Mouse (Mus musculus): ENCODE results near the gene Guk1. TPM values are rescaled to one million over a fixed set of nuclear protein-coding genes. Genes with fewer than 3 reads are reported as not detected.

The Guk1 gene
- polyA plus RNA-seq, 1 experiment from 2014 or later, result 114 TPM

DNA sequence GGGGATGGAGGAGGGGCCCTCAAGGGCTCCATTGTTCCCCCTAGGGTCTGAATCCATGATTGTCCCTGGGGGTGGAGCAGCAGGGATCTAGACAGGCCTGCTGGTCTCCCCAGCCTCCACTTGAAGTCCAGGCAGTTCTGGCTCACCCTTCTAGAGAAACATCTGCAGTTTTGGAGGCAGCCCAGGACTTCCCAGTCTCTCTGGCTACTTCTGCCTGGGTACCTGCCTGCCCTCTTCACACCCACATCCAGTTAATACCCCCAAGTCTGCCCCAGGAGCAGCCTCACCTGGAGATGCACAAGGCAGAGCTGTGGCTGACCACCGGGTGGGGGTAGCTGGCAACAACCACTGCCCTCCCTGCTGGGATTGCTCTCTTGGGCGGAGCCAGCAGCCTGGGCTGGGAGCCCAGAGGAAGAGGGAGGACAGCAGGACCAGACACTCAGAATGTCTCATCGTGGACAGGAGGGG, 9.1 kb downstream of the Guk1 start, which contains the start of gene Gjc2:
Gjc2 (minus strand) TSS at position 350 of the 468 bp plus-strand sequence.
- Histone ChIP-seq H3K9me3 (no peaks in the 10 kb centered on the region), H3K27me3 (replicated peaks) (peaks cover 23% of the 10 kb centered on the region), H3K4me3 (no peak within 1 kb of the TSS), H3K9ac (0 out of 2 replicates have a peak within 1 kb of the TSS, but pooled peaks have one; percentile 33), H3K36me3 (peaks cover 33% of the 10 kb centered on the region), H3K4me1 (peaks cover 25% of the 10 kb centered on the region), H3K4me2 (0 out of 2 replicates have a peak within 1 kb of the TSS, but pooled peaks have one; percentile 4), H3K27ac (replicated peaks) (peak within 1 kb of the TSS; percentile 46)
- 39% methylated on average over 3 of the region's 3 CpGs for WGBS
- ATAC-seq (ENCODE audit: extremely low read depth, insufficient number of reproducible peaks, low FRiP score, low TSS enrichment), result no peak

DNA sequence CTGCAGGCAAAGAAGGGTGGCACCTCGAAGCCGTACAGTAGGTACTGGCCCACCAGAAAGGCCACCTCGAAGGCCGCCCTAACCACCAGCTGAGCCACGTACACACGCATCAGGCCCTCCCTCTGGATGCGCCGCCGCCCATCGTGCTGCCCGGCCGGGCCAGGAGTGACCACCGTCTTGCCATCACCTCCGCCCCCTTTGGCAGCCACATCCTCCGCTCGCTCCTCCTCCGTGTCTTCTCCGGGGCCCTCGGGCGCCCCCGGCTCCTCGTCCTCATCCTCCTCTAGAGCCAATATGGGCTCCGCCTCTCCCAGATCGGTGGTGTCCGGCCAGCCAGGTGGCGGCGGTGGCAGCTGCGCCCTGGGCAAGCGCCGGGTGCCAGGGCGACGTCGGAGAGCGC, 15.1 kb downstream of the Guk1 start:
- Histone ChIP-seq H3K4me3 (peak overlapping the region; percentile 45), H3K4me2 (peak overlapping the region; percentile 65), H3K9me3 (no peaks in the 10 kb centered on the region), H3K27ac (replicated peaks) (no peak overlapping the region), H3K36me3 (no peaks in the 10 kb centered on the region), H3K9ac (peak overlapping the region; percentile 63), H3K4me1 (peaks cover 25% of the 10 kb centered on the region), H3K27me3 (replicated peaks) (peaks cover 83% of the 10 kb centered on the region)
- 5% methylated on average over 34 of the region's 34 CpGs for WGBS
- ATAC-seq (ENCODE audit: extremely low read depth, insufficient number of reproducible peaks, low FRiP score, low TSS enrichment), result no peak

DNA sequence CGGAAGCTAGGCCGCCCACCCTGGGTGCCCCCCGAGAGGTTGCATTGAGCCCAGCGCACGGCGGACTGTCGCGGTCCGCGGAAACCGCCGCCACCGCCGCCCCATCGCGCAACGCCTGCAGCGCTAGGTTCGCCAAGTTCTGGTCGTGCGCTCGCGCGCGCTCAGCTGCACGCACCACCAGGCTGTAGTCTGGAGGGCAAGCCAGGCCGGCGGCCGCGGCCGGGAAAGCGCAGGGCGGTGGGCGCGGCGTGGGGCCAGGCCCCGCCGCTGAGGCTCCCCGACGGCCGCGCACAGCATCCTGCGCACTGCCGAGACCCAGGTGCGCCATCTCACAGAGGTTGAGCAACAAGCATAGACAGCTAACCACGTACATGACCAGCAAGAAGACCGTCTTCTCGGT, 15.5 kb downstream of the Guk1 start:
- Histone ChIP-seq H3K4me1 (peaks cover 25% of the 10 kb centered on the region), H3K9me3 (no peaks in the 10 kb centered on the region), H3K4me3 (peak overlapping the region; percentile 45), H3K36me3 (no peaks in the 10 kb centered on the region), H3K27ac (replicated peaks) (no peak overlapping the region), H3K9ac (peak overlapping the region; percentile 63), H3K4me2 (peak overlapping the region; percentile 65), H3K27me3 (replicated peaks) (peaks cover 87% of the 10 kb centered on the region)
- ATAC-seq (ENCODE audit: extremely low read depth, insufficient number of reproducible peaks, low FRiP score, low TSS enrichment), result no peak
- WGBS, result 2% methylated on average over 48 of the region's 48 CpGs

DNA sequence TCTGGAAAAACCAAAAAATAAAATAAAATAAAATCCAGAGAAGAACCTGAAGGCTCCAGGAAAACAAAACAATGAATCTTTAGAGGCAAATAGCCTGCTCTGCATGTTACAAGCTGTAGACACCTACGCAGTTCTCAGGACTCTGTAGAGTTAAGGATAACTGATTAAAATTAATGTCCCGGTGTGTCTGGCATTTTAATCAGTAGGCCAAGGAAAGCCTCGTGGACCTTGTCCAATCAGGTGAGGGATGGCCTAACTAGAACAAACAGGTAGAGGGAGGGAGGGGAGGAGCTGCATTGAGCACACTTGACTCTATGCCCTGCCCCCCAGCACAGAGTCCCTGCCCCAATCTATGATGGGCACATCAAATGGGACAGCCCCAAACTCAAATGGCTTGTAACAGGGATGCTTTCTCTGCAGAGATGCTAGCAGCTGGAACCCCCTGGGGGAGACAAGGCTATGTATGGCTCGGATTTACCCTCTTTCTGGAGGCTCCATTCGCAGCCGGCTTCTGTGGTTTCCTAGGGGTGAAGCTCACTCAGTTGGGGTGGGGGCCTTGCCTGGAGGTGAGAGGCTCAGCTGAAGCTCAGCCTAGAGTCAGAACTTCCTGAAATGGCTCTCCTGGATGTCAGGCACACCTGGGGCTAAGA, 17.7 kb downstream of the Guk1 start:
- no peaks in the 10 kb centered on the region for H3K9me3 ChIP-seq
- ATAC-seq (ENCODE audit: extremely low read depth, insufficient number of reproducible peaks, low FRiP score, low TSS enrichment), result no peak
- peaks cover 18% of the 10 kb centered on the region for H3K4me1 ChIP-seq
- no peak overlapping the region for H3K4me2 ChIP-seq
- 59% methylated on average over 6 of the region's 6 CpGs for WGBS
- H3K36me3 ChIP-seq, result no peaks in the 10 kb centered on the region
- peaks cover 79% of the 10 kb centered on the region for H3K27me3 ChIP-seq (replicated peaks)
- H3K9ac ChIP-seq, result no peak overlapping the region
- H3K27ac ChIP-seq (replicated peaks), result no peak overlapping the region
- H3K4me3 ChIP-seq, result no peak overlapping the region

DNA sequence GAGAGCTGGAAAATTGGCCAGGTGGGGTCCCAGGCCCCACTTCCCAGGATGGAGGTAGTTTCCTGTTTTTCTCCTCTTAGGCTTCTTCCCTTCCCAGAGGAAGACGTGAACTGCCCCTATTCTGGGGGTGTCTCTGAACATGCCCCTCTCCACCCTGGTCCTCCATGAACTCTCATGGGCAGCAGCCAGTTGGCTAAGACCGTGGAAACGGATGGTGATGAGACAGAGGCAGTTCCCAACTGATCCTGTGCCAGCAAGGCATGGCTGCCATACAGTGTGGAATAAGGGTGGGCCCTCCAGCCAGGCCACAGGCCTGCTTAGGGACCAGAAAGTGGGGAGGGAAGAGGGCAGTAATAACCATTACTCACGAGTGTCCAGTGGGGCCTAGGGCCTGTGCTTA, 21.5 kb downstream of the Guk1 start:
- Histone ChIP-seq H3K27ac (replicated peaks) (no peak overlapping the region), H3K4me1 (peaks cover 16% of the 10 kb centered on the region), H3K9ac (no peak overlapping the region), H3K4me3 (no peak overlapping the region), H3K4me2 (no peak overlapping the region), H3K36me3 (no peaks in the 10 kb centered on the region), H3K9me3 (no peaks in the 10 kb centered on the region), H3K27me3 (replicated peaks) (peaks cover 42% of the 10 kb centered on the region)
- ATAC-seq (ENCODE audit: extremely low read depth, insufficient number of reproducible peaks, low FRiP score, low TSS enrichment), result no peak
- WGBS, result 75% methylated on average over 4 of the region's 4 CpGs

DNA sequence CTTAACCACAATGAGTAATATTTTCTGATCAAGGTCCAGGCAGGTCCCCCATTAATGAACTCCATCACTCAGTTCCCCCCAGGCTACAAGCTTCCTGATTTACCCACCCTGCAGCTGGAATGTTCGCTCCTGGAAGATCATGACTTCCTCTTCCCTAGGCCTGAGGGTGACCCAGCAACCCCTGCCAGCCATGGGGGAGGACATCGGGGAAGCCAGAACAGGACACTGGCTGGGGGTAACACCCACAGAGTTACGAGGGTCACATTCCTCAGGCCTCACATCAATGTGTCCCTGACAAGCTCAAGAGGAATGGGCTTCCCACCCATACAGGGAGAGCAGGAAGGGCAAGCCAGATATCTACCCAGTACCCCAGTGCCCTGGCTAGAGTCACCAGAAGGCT, 22.2 kb downstream of the Guk1 start:
- ATAC-seq (ENCODE audit: extremely low read depth, insufficient number of reproducible peaks, low FRiP score, low TSS enrichment), result no peak
- no peak overlapping the region for H3K4me3 ChIP-seq
- no peak overlapping the region for H3K9ac ChIP-seq
- peaks cover 34% of the 10 kb centered on the region for H3K27me3 ChIP-seq (replicated peaks)
- H3K27ac ChIP-seq (replicated peaks), result no peak overlapping the region
- H3K4me2 ChIP-seq, result no peak overlapping the region
- peaks cover 22% of the 10 kb centered on the region for H3K4me1 ChIP-seq
- no peaks in the 10 kb centered on the region for H3K9me3 ChIP-seq
- no peaks in the 10 kb centered on the region for H3K36me3 ChIP-seq
- WGBS, result 41% methylated on average over 3 of the region's 3 CpGs

DNA sequence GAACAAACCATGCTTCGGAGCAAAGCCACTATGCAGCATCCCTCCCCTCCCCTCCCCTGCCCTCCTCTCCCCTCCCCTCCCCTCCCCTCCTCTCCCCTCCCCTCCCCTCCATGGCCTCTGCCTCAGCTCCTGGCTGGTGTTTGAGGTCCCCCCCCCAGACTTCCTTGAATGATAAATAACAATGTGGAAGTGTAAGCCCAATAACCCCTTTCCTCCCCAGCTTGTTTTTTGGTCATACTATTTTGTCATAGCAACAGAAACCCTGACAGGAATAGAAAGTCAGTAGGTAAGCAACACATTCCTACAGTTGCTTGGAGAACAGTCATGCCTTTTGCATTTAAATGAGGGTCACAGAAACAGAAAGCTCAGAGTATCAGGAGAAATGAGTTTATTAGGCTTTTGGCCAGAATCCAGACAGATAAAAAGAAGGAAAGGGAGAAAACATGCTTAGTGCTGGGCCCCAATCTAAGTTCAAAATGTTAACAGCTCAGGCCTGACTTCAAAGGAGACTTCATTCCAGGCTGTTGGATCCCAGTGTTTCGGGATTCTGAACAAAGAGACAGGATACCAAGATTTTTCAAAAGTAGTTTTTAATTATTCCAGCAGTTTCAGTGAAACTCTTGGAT, 26.3 kb downstream of the Guk1 start:
- Histone ChIP-seq H3K4me1 (peaks cover 54% of the 10 kb centered on the region), H3K9me3 (no peaks in the 10 kb centered on the region), H3K9ac (no peak overlapping the region), H3K4me3 (no peak overlapping the region), H3K27me3 (replicated peaks) (no peaks in the 10 kb centered on the region), H3K27ac (replicated peaks) (peak overlapping the region; percentile 100), H3K4me2 (no peak overlapping the region), H3K36me3 (no peaks in the 10 kb centered on the region)
- ATAC-seq (ENCODE audit: extremely low read depth, insufficient number of reproducible peaks, low FRiP score, low TSS enrichment), result no peak
- WGBS, result 46% methylated on average over 2 of the region's 2 CpGs

DNA sequence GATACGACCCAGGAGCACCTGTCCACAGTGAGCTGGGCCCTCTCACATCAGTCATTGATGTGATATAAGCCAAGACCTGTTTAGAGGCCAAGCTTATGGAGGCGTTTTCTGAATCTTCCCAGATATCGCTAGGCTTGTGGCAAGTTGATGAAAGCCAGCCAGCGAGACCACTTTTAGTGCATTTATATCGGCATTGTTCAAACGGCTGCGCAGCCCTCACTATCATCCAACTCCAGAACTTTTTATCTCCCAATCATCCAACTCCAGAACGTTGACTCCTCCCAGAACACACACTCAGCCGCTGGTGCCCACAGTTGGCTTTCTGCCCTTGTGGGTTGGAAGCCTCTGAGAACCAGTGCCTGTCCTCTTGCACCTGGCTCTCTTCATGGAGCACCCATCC, 27.6 kb downstream of the Guk1 start:
- peak overlapping the region; percentile 74 for H3K4me2 ChIP-seq
- ATAC-seq (ENCODE audit: extremely low read depth, insufficient number of reproducible peaks, low FRiP score, low TSS enrichment), result no peak
- no peaks in the 10 kb centered on the region for H3K9me3 ChIP-seq
- peak overlapping the region; percentile 93 for H3K9ac ChIP-seq
- no peaks in the 10 kb centered on the region for H3K27me3 ChIP-seq (replicated peaks)
- peaks cover 8% of the 10 kb centered on the region; the same call in 1 of the 2 replicates for H3K36me3 ChIP-seq
- peaks cover 48% of the 10 kb centered on the region for H3K4me1 ChIP-seq
- WGBS, result 45% methylated on average over 9 of the region's 9 CpGs
- H3K27ac ChIP-seq (replicated peaks), result peak overlapping the region; percentile 100
- H3K4me3 ChIP-seq, result peak overlapping the region; percentile 78

DNA sequence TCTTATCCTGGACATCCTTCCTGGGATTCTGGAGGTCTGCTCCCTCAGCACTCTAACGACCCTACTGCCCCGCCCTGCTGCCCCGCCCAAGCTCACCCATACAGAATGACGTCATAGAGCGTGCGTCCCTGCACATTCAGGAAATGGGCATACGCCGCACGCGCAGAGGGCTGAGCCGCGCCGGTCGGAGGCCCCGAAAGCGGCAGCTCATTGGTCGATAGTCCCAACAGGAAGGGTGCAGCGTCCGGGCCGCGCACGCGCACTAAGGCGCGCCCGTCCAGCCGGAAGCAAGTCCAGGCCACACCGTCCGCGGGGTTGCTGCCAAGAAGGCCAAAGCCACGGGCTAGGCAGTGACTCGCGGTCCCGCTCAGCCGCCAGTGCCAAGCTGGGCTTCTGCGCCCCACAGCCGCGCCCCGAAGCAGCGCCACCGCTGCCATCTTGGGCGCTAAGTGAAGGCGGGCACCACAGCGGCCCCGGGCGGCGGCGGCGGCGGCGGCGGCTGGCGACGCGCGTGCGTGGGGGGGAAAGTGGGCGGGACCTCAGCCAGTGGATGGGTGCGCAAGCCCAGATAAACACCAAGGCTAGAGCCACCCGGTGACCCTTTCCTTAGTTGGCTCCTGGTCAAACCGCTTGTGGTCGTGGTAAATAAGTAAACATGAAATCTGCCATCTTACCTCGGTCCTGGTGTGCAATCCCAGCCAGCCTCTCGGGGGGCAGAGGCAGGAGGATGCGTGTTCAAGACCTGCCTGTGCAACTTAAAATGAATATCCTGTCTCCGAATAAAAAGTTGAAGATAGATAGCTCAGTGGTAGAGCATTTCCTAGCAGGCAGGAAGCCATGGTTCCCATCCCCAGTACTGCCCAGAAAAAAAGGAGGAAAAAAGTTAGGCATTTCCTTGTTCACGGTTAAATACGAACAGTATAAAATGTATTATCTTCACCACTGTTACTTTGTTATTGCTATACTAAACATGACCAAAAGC, 28.5 kb downstream of the Guk1 start, which contains the start of gene Iba57:
Iba57 (minus strand) TSS at position 485 of the 982 bp plus-strand sequence.
- Histone ChIP-seq H3K9me3 (no peaks in the 10 kb centered on the region), H3K4me2 (peak within 1 kb of the TSS; percentile 74), H3K36me3 (peaks cover 12% of the 10 kb centered on the region), H3K4me3 (peak within 1 kb of the TSS; percentile 78), H3K27me3 (replicated peaks) (no peaks in the 10 kb centered on the region), H3K4me1 (peaks cover 48% of the 10 kb centered on the region), H3K27ac (replicated peaks) (peak within 1 kb of the TSS; percentile 100), H3K9ac (peak within 1 kb of the TSS; percentile 93)
- 2% methylated on average over 68 of the region's 68 CpGs for WGBS
- peak; percentile 96 for ATAC-seq (ENCODE audit: extremely low read depth, insufficient number of reproducible peaks, low FRiP score, low TSS enrichment)

DNA sequence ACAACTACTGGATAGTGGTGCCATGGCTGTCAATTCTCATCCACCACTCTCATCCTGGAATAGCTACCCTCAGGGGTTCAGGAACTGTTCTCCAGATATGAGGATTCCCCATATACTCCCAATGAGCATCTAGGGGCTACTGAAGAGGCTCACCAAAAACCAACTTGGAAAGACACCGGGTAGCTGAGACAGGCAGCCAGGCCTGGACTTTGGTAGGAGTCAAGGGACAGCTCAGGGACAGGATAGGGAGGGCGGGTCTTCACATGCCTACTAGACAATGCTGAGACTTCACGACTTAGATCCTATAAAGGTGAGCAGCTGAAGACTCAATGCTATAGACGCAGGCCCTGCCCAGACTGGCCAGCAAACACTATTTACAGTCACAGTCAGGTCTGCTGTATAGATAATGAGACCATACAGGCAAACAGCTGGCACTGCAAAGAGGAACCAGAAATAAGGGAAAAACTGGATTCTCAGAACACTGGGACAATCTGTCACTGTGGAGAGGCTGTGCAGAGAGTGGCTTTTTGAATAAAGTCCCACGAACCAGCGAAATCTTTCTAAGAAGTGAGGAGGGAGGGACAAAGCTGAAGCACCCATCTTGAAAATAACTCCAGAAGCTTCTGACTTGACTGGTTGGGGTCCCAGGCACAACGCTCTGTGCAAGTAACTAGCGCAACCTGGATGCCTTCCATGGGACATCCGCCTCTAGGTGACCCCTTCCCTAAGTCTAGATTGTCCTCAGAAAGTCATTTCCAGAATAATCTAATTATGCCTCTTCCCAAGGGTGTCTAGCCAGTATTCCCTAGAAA, 29.4 kb downstream of the Guk1 start:
- 62% methylated on average over 9 of the region's 9 CpGs for WGBS
- peak overlapping the region; percentile 74 for H3K4me2 ChIP-seq
- H3K36me3 ChIP-seq, result peaks cover 21% of the 10 kb centered on the region
- H3K4me3 ChIP-seq, result peak overlapping the region; percentile 78
- H3K27me3 ChIP-seq (replicated peaks), result no peaks in the 10 kb centered on the region
- H3K9ac ChIP-seq, result peak overlapping the region; percentile 93
- no peak for ATAC-seq (ENCODE audit: extremely low read depth, insufficient number of reproducible peaks, low FRiP score, low TSS enrichment)
- peak overlapping the region; percentile 100 for H3K27ac ChIP-seq (replicated peaks)
- no peaks in the 10 kb centered on the region for H3K9me3 ChIP-seq
- peaks cover 48% of the 10 kb centered on the region for H3K4me1 ChIP-seq
